ENCODE assay signal across 18 mouse cellular contexts in the genomic region with DNA sequence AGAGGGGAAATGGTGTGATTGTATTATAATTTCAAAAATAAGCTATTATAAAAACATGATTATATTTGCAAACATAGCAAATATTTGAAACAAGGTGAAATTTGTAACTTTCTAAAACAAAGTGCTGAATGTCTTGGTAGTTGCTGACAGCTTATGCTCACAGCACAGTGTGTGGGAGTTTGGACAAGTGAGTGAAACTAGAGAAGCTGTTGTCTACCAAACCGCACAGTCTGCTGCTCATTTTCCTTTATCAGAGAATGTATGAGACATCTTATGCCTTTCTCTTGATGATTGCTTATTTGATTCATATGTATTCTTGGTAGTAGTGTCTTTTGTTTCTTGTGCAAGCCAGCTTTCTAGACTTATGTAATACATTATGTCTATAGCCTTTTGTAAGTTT. TPM values are rescaled to one million over a fixed set of nuclear protein-coding genes. Genes with fewer than 3 reads are reported as not detected.
"Had no signal": no experiment of that assay in that cellular context is flagged by ENCODE, and none has a peak within 500 bp of the region (broad histone marks: within the 10 kb centered on the region; RNA-seq: fewer than 3 reads in every experiment).

No protein-coding gene starts in this region.

- ATAC-seq: liver, postnatal 0 days; lung, postnatal 0 days; midbrain, embryonic 13.5 days; midbrain, embryonic 15.5 days had no signal

- H3K4me1 ChIP-seq: lung, embryonic 15.5 days; megakaryocyte, embryonic 14.5 days; midbrain, embryonic 13.5 days; midbrain, embryonic 15.5 days; neural tube, embryonic 12.5 days; stomach, embryonic 15.5 days had no signal

- H3K27me3 ChIP-seq: lung, embryonic 15.5 days; megakaryocyte, embryonic 14.5 days; midbrain, embryonic 13.5 days; midbrain, embryonic 15.5 days; neural tube, embryonic 12.5 days; stomach, embryonic 15.5 days had no signal

- DNase-seq: liver, postnatal 0 days; lung, adult 2 months; lung, postnatal 14 days; lung, postnatal 36 days; right cerebral cortex, postnatal 25 days; thymus, adult 2 months; thymus, postnatal 25 days; thymus, postnatal 4 days had no signal

- H3K27ac ChIP-seq: lung, embryonic 15.5 days; macrophage; midbrain, embryonic 13.5 days; midbrain, embryonic 15.5 days; neural tube, embryonic 12.5 days; stomach, embryonic 15.5 days; stomach, postnatal 0 days had no signal

- H3K9me3 ChIP-seq: lung, embryonic 15.5 days; megakaryocyte, embryonic 14.5 days; midbrain, embryonic 13.5 days; midbrain, embryonic 15.5 days; neural tube, embryonic 12.5 days; stomach, embryonic 15.5 days had no signal

- H3K36me3 ChIP-seq: lung, embryonic 15.5 days; midbrain, embryonic 13.5 days; midbrain, embryonic 15.5 days; neural tube, embryonic 12.5 days; stomach, embryonic 15.5 days had no signal

- H3K9ac ChIP-seq: liver, postnatal 0 days; lung, embryonic 15.5 days; midbrain, embryonic 13.5 days; midbrain, embryonic 15.5 days; neural tube, embryonic 12.5 days; stomach, embryonic 15.5 days had no signal

- H3K4me2 ChIP-seq: lung, embryonic 15.5 days; midbrain, embryonic 11.5 days; midbrain, embryonic 13.5 days; midbrain, embryonic 15.5 days; neural tube, embryonic 12.5 days; stomach, embryonic 15.5 days had no signal

- H3K4me3 ChIP-seq: lung, embryonic 15.5 days; megakaryocyte, embryonic 14.5 days; midbrain, embryonic 13.5 days; midbrain, embryonic 15.5 days; neural tube, embryonic 12.5 days; stomach, embryonic 15.5 days had no signal

RNA-seq across cellular contexts. Expression of gene Pou5f2, which starts 12.5 kb away (rescaled TPM):
- polyA plus RNA-seq: macrophage had no signal
